Mouse (Mus musculus) CH12.LX (cell line): Measurements from ENCODE around the gene Nid1. TPM values are rescaled to one million over a fixed set of nuclear protein-coding genes. Genes with fewer than 3 reads are reported as not detected.
"Not testable (repeated sequence)": the region's sequence is repeated elsewhere in the genome, so short reads cannot be mapped to it uniquely, and the experiment has no call there.

ENCODE experiments used
- DNase-seq: peaks from one replicate; pipeline ENCODE4 v3.0.0-alpha.2; 2013; ENCODE audit errors: extremely low read depth
- H3K27ac ChIP-seq: 2 replicates; pipeline ENCODE4 v1.5.1; 2012; ENCODE audit warnings: low read depth, mild to moderate bottlenecking, control low read depth, moderate library complexity; ENCODE audit not compliant: insufficient read depth
- H3K27me3 ChIP-seq: replicated peaks from 2 replicates; pipeline ENCODE3; 2012; ENCODE audit warnings: inconsistent platforms
- H3K36me3 ChIP-seq, 2 experiments: replicated peaks in 1 of 2; 2 replicates each; pipeline versions ENCODE3 to v1.6.1; 2012; ENCODE audit warnings: inconsistent platforms in 1 of 2, low read length in 1 of 2, mild to moderate bottlenecking in 1 of 2, mixed read lengths in 1 of 2, moderate library complexity in 1 of 2; ENCODE audit not compliant: control insufficient read depth in 1 of 2, insufficient read depth in 1 of 2
- H3K4me1 ChIP-seq, 2 experiments: 2 replicates each; pipeline ENCODE4 v1.6.1; 2012; ENCODE audit warnings: inconsistent platforms in 1 of 2, moderate library complexity in 1 of 2; ENCODE audit not compliant: insufficient read depth in 2 of 2, control insufficient read depth in 1 of 2
- H3K4me2 ChIP-seq: 2 replicates; pipeline ENCODE4 v1.6.1; 2012; ENCODE audit warnings: low read depth, mild to moderate bottlenecking, control low read depth; ENCODE audit not compliant: poor library complexity, insufficient read depth, severe bottlenecking
- H3K4me3 ChIP-seq, 3 experiments: fragments of 150-350 bp in 1 of 3; sonication (generic) in 1 of 3; replicated peaks in 1 of 3; 2 replicates each; pipeline versions ENCODE3 to v1.5.1; 2011 to 2012; ENCODE audit warnings: low read depth in 2 of 3, low read length in 2 of 3, mild to moderate bottlenecking in 2 of 3, moderate library complexity in 2 of 3, control low read depth in 1 of 3, improper control_type of control experiment in 1 of 3, inconsistent platforms in 1 of 3, mixed read lengths in 1 of 3; ENCODE audit not compliant: poor library complexity in 1 of 3
- H3K79me2 ChIP-seq: replicated peaks from 2 replicates; pipeline ENCODE4 v1.6.1; 2012; ENCODE audit warnings: mild to moderate bottlenecking, moderate library complexity; ENCODE audit not compliant: control insufficient read depth, poor library complexity, insufficient read depth, severe bottlenecking; ENCODE audit errors: extremely low read depth
- H3K9ac ChIP-seq: 2 replicates; pipeline ENCODE4 v1.6.1; 2012; ENCODE audit warnings: low read depth, mild to moderate bottlenecking, control low read depth, moderate library complexity; ENCODE audit not compliant: insufficient read depth
- H3K9me3 ChIP-seq: replicated peaks from 2 replicates; pipeline ENCODE3; 2012; ENCODE audit warnings: low read length, inconsistent platforms, mixed read lengths
- USF1 ChIP-seq: IDR thresholded peaks from 2 replicates; pipeline ENCODE4 v1.6.1; 2014; ENCODE audit warnings: low read depth, mild to moderate bottlenecking, inconsistent platforms, low read length, improper control_type of control experiment
- dilution Hi-C: fragments of 300-500 bp; cut with MboI; formaldehyde crosslinking; loops from 2 replicates; pipeline ENCODE4 v1.14.3; 2020; ENCODE audit warnings: low sequenced_read_pairs; ENCODE audit not compliant: extremely low pct_unique_long_range_greater_than_20kb, extremely low pct_ligation_motif_present
- in situ Hi-C: fragments of 300-500 bp; cut with MboI; formaldehyde crosslinking; loops from 3 replicates; pipeline ENCODE4 v1.14.3; 2019; ENCODE audit warnings: low sequenced_read_pairs, low pct_ligation_motif_present, low pct_unique_long_range_greater_than_20kb, mixed read lengths
- polyA plus RNA-seq: library from polyadenylated mRNA; unstranded; fragments of >175 nt; gene quantifications from 2 replicates; pipeline ENCODE4 v1.2.1, GENCODE M21; 2012; ENCODE audit warnings: low read depth; ENCODE audit not compliant: insufficient read length
- total RNA-seq, 2 experiments: library from RNA; depleted of rRNA; stranded (reverse); fragments of 300-350 nt in 1 of 2; fragments of >200 nt in 1 of 2; gene quantifications; 2 replicates each; pipeline ENCODE4 v1.2.3; 2012 to 2014

Nid1 gene
- total RNA-seq (2012; rRNA removed) (0.25 and 0.38 TPM in 2 replicates), total RNA-seq (2014; rRNA removed) (0.30 and 0.31 TPM in 2 replicates), polyA plus RNA-seq (0.70 and 0.94 TPM in 2 replicates)

DNA sequence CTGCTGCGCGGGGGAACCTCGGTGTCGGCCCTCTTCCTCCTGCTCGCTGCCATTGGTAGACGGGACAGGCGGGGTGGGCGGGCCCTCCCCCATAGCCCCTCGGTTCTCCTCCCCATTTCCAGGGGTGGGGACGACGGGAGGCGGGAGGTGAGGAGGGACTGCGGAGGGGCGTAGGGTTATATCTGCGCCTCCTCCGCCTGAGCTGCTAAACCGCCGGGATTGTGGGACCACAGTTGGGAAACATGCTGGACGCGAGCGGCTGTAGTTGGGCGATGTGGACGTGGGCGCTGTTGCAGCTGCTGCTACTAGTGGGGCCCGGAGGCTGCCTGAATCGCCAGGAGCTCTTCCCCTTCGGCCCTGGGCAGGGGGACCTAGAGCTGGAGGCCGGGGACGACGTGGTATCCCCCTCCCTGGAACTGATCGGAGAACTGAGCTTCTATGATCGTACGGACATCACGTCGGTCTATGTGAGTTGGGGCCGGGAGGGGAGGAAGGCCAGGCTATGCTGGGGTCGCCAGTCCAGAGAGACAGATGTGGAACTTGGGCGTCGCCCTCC, at the start of gene Nid1:
Nid1 (plus strand) TSS at position 92 of the 556 bp plus-strand sequence.
- H3K4me1 ChIP-seq, H3K79me2 ChIP-seq, in situ Hi-C loops, H3K27ac ChIP-seq, dilution Hi-C loops, H3K9me3 ChIP-seq, H3K4me3 ChIP-seq, H3K27me3 ChIP-seq, H3K4me2 ChIP-seq, H3K9ac ChIP-seq, DNase-seq, H3K36me3 ChIP-seq: not testable (repeated sequence)

GRCm38 (mm10) chr13:13393228-13394095, 43.9 kb upstream of the Nid1 start, which contains the start of gene Gpr137b:
TSS of gene Gpr137b (minus strand) at chr13:13394014.
- in situ Hi-C loops, DNase-seq, H3K27me3 ChIP-seq, dilution Hi-C loops, H3K27ac ChIP-seq, H3K9me3 ChIP-seq, H3K4me1 ChIP-seq, H3K9ac ChIP-seq, H3K36me3 ChIP-seq, H3K79me2 ChIP-seq: not testable (repeated sequence)
- TF ChIP-seq USF1: peak; percentile 5
- H3K4me3 ChIP-seq: peak within 1 kb of the TSS; percentile 23 to 82 (median 46)
- peak within 1 kb of the TSS; percentile 57; the same call in 1 of the 2 replicates for H3K4me2 ChIP-seq

- peak overlapping the region in 2 of 3 experiments; percentile 38 to 64 for H3K4me3 ChIP-seq
- H3K9me3 ChIP-seq, dilution Hi-C loops, H3K27ac ChIP-seq, H3K36me3 ChIP-seq, H3K4me1 ChIP-seq, H3K9ac ChIP-seq, in situ Hi-C loops, DNase-seq, H3K79me2 ChIP-seq, H3K27me3 ChIP-seq: not testable (repeated sequence)
- peak overlapping the region; percentile 56; the same call in 1 of the 2 replicates for H3K4me2 ChIP-seq
Measured at GRCm38 (mm10) chr13:13394096-13394395, 43.3 kb upstream of the Nid1 start.

- H3K4me3 ChIP-seq, dilution Hi-C loops, H3K27ac ChIP-seq, DNase-seq, H3K27me3 ChIP-seq, H3K36me3 ChIP-seq, H3K79me2 ChIP-seq, H3K4me1 ChIP-seq, H3K9me3 ChIP-seq, H3K4me2 ChIP-seq, H3K9ac ChIP-seq: not testable (repeated sequence)
- in situ Hi-C loops: loop anchor here (25.0 kb wide), 1 partner anchor 164 kb away; no protein-coding TSS in a partner anchor
Measured at GRCm38 (mm10) chr13:13400851-13401250, 36.5 kb upstream of the Nid1 start.

DNA sequence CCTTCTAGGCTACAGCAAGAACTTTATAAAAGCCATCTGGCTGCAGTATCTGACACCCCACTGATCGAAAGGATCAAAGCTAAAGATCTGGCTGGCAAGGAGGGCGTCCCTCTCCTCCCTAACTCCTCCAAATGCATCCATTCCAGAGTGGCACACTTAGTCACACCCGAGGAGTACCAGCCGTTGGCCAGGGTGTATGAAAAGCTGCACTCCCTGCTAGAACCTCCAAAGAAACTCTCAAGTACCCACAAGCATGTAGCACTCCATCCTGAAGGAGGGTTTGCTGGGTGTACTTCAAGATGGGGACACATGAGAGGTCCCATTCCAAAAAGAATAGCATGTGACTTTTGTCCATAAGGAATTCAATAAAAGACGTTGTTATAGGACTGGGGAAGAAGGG, 34.5 kb upstream of the Nid1 start:
- in situ Hi-C loops: loop anchor here (25.0 kb wide), 1 partner anchor 166 kb away; no protein-coding TSS in a partner anchor
- not testable (repeated sequence) for H3K27ac ChIP-seq

GRCm38 (mm10) chr13:13403366-13403765, 34.0 kb upstream of the Nid1 start:
- DNase-seq, H3K4me3 ChIP-seq, H3K36me3 ChIP-seq, H3K4me1 ChIP-seq, H3K27me3 ChIP-seq, H3K9me3 ChIP-seq, H3K27ac ChIP-seq, H3K4me2 ChIP-seq, dilution Hi-C loops, H3K79me2 ChIP-seq, H3K9ac ChIP-seq: not testable (repeated sequence)
- in situ Hi-C loops: loop anchor here (25.0 kb wide), 1 partner anchor 166 kb away; no protein-coding TSS in a partner anchor

More for the DNA sequence above, 34.5 kb upstream of the Nid1 start:
- H3K9me3 ChIP-seq, H3K79me2 ChIP-seq, H3K4me1 ChIP-seq, DNase-seq, H3K27me3 ChIP-seq, H3K36me3 ChIP-seq, dilution Hi-C loops, H3K9ac ChIP-seq, H3K4me2 ChIP-seq, H3K4me3 ChIP-seq: not testable (repeated sequence)
